Mouse (Mus musculus): Measurements from ENCODE around the gene Trappc2l.
A peak's percentile ranks its signal among the peaks of the same experiment; 100 is the strongest.
"Not testable (repeated sequence)": the region's sequence is repeated elsewhere in the genome, so short reads cannot be mapped to it uniquely, and the experiment has no call there.

Gene Trappc2l

GRCm38 (mm10) chr8:122611295-122612133 is at the start of gene Trappc2l, which contains the start of gene Galns:
Gene Trappc2l, plus strand, starts transcription at chr8:122611640.
Gene Galns, minus strand, starts transcription at chr8:122611463.
- peak; percentile 79 to 92 for DNase-seq (ENCODE audit: low spot score in 2 of 2)

- no peak for DNase-seq (ENCODE audit: low spot score in 2 of 2)
These were observed 46.8 kb upstream of the Trappc2l start for GRCm38 (mm10) chr8:122564363-122565352.

- DNase-seq (ENCODE audit: low spot score in 2 of 2) = peak in 1 of 2 experiments; percentile 55
These were observed 44.7 kb upstream of the Trappc2l start for GRCm38 (mm10) chr8:122566766-122567165.

GRCm38 (mm10) chr8:122567361-122568108 is 43.9 kb upstream of the Trappc2l start, which contains the start of gene Cdt1:
Gene Cdt1, plus strand, starts transcription at chr8:122568015.
- DNase-seq (ENCODE audit: low spot score in 2 of 2) = peak; percentile 88 to 95

DNA sequence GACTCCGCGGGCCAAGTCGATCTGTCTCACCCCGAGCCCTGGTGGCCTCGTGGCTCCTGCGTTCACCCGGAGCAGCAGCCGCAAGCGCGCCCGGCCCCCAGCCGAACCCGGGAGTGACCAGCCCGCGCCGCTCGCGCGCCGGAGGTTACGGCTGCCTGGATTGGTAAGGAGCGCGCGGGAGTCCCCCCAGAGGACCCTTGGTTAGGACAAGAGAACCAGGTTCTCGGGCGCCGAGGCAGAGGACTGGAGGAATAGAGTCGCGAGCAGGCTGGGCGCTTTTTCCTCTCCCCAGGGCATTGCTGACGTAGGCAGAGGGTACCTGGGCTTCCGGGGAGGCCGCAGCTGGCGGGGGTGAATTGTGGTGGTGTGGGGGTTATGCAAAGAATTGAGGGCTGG is 43.3 kb upstream of the Trappc2l start:
- no peak for DNase-seq (ENCODE audit: low spot score in 2 of 2)

DNA sequence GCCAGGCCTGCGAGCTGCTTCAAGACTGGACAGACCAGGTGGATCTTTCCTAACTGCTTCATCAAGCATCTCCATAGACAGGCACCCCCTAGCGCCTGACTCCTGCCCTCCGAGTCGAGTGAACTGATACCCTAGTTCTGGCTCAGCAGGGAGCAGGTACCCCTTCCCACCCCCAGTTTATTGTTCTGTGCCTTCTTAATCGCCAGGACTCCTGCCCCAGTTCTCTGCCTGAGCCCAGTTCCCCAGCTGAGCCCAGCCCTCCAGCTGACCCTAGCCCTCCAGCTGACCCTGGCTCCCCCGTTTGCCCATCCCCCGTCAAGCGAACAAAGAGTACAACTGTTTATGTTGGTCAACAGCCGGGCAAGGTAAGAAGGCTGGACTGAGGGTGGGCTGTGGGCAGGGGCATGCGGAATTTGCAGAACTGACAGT is 42.5 kb upstream of the Trappc2l start:
- DNase-seq (ENCODE audit: low spot score in 2 of 2) = no peak

DNA sequence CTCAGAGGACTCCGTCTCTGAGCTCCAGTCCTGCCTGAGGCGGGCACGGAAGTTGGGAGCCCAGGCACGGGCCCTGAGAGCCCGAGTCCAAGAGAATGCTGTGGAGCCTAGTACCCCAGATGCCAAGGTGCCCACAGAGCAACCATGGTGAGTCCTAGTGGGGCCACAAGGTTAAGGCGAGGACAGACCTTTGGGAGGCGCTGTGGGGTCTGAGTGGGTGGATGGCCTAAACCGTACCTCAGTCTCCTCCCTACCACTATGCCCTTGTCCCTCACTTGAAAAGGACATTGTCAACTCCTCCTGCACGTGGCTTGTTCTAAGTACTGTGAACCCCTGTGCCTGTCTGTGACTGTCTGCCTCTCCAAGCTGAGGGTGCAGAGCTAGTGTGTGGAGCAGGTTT is 42.1 kb upstream of the Trappc2l start:
- no peak for DNase-seq (ENCODE audit: low spot score in 2 of 2)

DNA sequence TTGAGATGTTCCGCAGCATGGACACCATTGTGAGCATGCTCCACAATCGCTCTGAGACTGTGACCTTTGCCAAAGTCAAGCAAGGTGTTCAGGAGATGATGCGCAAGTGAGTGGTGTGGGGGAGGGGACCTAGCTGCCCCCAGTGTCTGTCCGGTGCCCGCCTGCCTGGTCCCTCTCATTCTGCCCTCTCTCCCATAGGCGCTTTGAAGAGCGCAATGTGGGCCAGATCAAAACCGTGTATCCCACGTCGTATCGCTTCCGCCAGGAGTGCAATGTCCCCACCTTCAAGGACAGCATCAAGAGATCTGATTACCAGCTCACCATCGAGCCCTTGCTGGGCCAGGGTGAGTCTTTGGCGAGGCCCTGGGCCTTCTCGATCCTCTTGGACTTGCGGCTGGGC is 41.4 kb upstream of the Trappc2l start:
- DNase-seq (ENCODE audit: low spot score in 2 of 2) = no peak

DNA sequence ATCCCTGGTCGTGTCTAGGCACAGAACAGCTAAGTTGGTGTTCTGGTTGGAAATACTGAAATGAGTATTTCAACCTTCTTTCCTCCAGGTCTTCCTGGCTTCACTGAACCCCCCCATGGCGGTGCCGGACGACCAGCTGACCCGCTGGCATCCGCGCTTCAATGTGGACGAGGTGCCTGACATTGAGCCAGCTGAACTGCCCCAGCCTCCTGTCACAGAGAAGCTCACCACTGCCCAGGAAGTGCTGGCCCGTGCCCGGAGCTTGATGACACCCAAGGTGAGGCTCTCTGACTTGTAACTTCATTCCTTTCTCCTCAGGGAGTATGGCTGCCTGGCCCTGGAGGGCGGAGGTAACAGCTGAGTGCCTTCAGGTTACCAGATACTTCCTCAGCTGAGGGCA is 40.3 kb upstream of the Trappc2l start:
- no peak for DNase-seq (ENCODE audit: low spot score in 2 of 2)

GRCm38 (mm10) chr8:122571750-122572267 is 39.6 kb upstream of the Trappc2l start:
- DNase-seq (ENCODE audit: low spot score in 2 of 2) = no peak

DNA sequence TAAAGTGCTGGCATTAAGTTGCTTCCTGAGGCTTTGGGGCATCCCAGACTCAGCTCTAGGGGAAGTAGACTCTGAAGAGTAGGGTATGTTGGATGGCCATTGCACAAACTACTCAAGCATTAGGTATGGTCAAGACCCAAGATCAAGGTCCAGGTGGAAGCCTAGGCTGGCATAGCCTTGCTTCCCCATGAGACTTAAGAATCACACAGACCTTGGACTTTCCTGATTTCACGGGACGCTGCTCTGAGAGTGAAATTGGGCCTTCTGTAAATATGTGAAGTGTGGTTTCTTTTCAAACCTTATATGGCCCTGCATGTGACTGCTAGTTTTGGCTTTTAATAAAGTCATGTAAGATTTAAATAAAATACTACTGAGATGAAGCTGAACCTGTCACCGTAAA is 38.7 kb upstream of the Trappc2l start:
- no peak for DNase-seq (ENCODE audit: low spot score in 2 of 2)

GRCm38 (mm10) chr8:122573176-122573575 is 38.3 kb upstream of the Trappc2l start:
- DNase-seq (ENCODE audit: low spot score in 2 of 2) = not testable (repeated sequence)

DNA sequence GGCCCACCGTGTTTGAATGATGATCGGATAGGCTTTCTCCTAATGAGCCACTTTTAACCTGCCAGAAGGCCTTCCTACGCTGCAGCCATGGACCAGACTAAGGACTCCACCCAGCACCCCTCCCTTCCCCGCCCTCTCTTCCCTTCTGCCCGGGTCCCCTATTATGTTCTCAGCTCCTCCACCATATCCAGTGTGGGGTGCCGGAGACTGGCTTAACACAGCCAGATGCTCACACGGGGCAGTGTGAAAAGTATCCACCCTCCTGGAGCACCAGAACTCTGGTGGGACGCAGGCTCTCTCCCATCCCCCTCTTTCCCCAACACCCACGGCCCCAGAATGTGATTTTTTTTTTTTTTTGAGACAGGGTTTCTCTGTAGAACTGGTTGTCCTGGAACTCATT is 37.9 kb upstream of the Trappc2l start:
- no peak for DNase-seq (ENCODE audit: low spot score in 2 of 2)

GRCm38 (mm10) chr8:122574264-122574663 is 37.2 kb upstream of the Trappc2l start:
- DNase-seq (ENCODE audit: low spot score in 2 of 2) = no peak

GRCm38 (mm10) chr8:122574667-122575251 is 36.7 kb upstream of the Trappc2l start:
- DNase-seq (ENCODE audit: low spot score in 2 of 2) = no peak

DNA sequence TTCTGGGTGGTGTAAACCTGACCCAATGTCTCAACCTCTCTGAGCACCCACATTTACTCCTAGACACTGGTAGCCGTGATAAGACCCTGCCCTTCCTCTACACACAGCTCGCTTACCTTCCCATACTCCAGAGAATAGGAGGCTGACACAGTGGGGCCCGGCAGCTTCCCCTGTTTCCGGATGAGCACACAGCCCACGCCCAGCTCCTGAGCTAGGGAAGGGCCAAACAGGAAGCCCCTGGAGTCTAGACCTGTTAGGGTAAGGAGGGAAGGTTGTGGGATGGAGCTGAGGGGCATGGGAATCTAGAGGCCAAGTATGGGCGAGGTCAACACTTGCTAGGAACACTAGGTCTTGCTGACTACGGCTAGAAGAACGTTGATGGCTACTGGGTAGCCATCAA is 36.2 kb upstream of the Trappc2l start:
- no peak for DNase-seq (ENCODE audit: low spot score in 2 of 2)

DNA sequence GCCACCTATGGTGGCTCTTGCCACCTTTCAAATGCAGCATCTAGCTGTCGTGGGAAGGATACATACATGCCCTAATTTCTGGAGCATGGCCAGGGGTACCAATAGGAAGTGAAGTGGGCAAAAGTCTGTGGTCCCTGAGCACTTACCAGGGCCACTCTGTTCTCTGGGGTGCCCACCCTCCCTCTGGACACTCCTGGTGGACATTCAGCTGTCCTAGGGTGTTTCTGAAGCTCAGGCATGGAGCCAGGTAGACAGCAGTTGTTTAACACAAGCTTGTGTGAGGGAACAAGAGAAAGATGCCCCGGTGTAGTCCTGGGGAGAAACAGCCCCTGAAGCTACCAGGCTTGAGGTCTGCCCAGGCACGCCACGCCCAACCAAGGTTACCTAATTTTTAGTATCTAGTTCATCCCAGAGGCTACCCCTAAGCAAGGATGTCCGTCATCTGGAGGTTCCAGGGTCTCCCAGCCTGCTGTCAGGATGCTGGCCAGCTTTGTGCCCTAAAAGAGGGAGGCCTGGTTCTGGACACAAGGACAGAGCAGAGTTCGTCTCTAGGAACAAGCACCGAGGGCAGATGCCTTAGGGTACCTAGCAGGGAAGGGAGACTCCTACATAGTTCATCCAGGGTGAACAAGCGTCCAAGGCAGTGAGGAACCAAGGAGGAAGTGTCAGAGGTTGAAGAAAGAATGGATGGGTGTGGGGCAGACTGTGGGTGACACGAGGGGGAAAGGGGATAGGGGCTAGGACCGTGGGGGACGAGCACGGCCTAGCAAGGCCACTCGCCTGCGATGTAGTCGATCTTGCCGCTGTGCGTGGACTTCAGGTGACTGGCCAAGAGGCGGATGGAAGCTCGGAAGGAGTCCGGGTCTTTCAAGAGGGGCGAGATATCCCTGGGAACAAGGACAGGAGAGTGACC is 35.4 kb upstream of the Trappc2l start:
- no peak for DNase-seq (ENCODE audit: low spot score in 2 of 2)

- peak; percentile 67 to 85 for DNase-seq (ENCODE audit: low spot score in 2 of 2)
These were observed 34.8 kb upstream of the Trappc2l start, which contains the start of gene Aprt for GRCm38 (mm10) chr8:122576648-122577022. Gene Aprt, minus strand, starts transcription at chr8:122576909.

GRCm38 (mm10) chr8:122577116-122577515 is 34.3 kb upstream of the Trappc2l start:
- DNase-seq (ENCODE audit: low spot score in 2 of 2) = no peak

DNA sequence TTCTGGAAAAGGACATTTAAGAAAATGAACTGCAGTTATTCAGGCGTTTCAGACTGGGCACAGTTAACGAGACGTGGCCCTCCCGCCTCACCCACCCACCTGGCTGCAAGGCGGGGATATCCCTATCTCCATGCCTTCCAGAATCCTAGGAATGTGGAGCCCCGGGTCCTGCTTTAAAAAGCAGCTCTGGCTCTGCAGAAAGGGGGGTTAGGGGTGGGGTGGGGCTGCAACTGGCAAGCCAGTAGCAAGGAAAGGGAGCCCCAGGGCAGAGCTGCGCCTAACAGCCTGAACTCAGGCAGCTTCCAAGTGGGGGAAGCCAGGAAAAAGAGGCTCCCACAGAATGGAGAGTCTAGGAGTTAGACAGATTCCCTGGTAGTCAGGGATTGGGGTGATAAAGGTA is 32.2 kb upstream of the Trappc2l start:
- no peak for DNase-seq (ENCODE audit: low spot score in 2 of 2)

Measured in cerebellum, postnatal 4 days (tissue).